Mouse (Mus musculus) forebrain, embryonic 11.5 days (tissue): ENCODE results near the gene Cnfn. TPM values are rescaled to one million over a fixed set of nuclear protein-coding genes. Genes with fewer than 3 reads are reported as not detected.
"Not testable (repeated sequence)": the region's sequence is repeated elsewhere in the genome, so short reads cannot be mapped to it uniquely, and the experiment has no call there.

Source experiments
- ATAC-seq: fragments of 200-750 bp; cut with Nextera tagmentation; replicated peaks from 2 replicates; pipeline ENCODE4 v1.8.0; 2017; ENCODE audit warnings: moderate TSS enrichment; ENCODE audit not compliant: low FRiP score
- DNase-seq: peaks from one replicate; pipeline ENCODE4 v3.0.0-alpha.2; 2017; ENCODE audit warnings: low spot score
- H3K27ac ChIP-seq: fragments of 300-500 bp; sonication (generic); 2 replicates; pipeline ENCODE4 v1.5.1; 2014; ENCODE audit warnings: low read depth, low read length
- H3K27me3 ChIP-seq: fragments of 300-500 bp; sonication (generic); 2 replicates; pipeline ENCODE4 v1.6.1; 2014; ENCODE audit warnings: mild to moderate bottlenecking, low read length, mixed read lengths; ENCODE audit not compliant: control insufficient read depth, insufficient read depth
- H3K36me3 ChIP-seq: fragments of 300-500 bp; sonication (generic); 2 replicates; pipeline ENCODE4 v1.6.1; 2014; ENCODE audit warnings: mild to moderate bottlenecking, low read length, moderate library complexity, mixed read lengths; ENCODE audit not compliant: control insufficient read depth, insufficient read depth
- H3K4me1 ChIP-seq: fragments of 300-500 bp; sonication (generic); replicated peaks from 2 replicates; pipeline ENCODE4 v1.6.1; 2014; ENCODE audit warnings: low read length, mixed read lengths; ENCODE audit not compliant: control insufficient read depth, insufficient read depth
- H3K4me2 ChIP-seq: fragments of 300-500 bp; sonication (generic); 2 replicates; pipeline ENCODE4 v1.6.1; 2014; ENCODE audit warnings: low read depth, mild to moderate bottlenecking, low read length, moderate library complexity, mixed read lengths; ENCODE audit not compliant: severe bottlenecking
- H3K4me3 ChIP-seq: fragments of 300-500 bp; sonication (generic); 2 replicates; pipeline ENCODE4 v1.5.1; 2014; ENCODE audit warnings: low read depth, low read length
- H3K9ac ChIP-seq: fragments of 300-500 bp; sonication (generic); 2 replicates; pipeline ENCODE4 v1.6.1; 2014; ENCODE audit warnings: low read length
- H3K9me3 ChIP-seq: fragments of 300-500 bp; sonication (generic); 2 replicates; pipeline ENCODE4 v1.6.1; 2016; ENCODE audit warnings: low read length, mixed read lengths; ENCODE audit not compliant: control insufficient read depth
- WGBS: fragments of 180-500 bp; shearing (Covaris S2); extraction: QIAGEN DNeasy Blood & Tissue Kit; methylation state at CpG from one replicate; pipeline ENCODE4 v1.1.7; 2014; 5-methylcytosine and 5-hydroxymethylcytosine counted together
- polyA plus RNA-seq: library from polyadenylated mRNA; unstranded; fragments of >200 nt; fragmentation: Nextera tagmentation; extraction: Ambion mirVana; gene quantifications from 2 replicates; pipeline ENCODE4 v1.2.1, GENCODE M21; 2014

Cnfn gene
- polyA plus RNA-seq, 1 experiment from 2014 or later = 0.28 TPM

DNA sequence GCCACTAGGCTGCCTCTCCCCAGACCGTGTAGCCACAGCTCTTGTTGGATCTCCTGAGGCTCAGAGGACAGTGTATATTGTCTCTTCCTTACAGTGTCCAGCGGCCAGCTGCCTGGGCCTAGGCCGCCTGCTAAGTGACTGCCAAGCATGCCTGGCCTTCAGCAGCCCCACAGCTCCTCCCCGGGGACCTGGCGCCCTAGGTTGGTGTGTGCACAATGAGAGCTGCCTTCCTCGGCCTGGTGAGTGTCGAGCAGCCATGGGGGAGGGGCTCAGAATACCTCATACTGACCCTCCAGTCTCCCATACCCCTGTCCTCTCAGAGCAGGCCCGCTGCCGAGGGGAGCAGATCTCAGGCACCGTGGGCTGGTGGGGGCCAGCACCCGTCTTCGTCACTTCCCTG lies 35.1 kb downstream of the Cnfn start:
- no peak overlapping the region for H3K4me2 ChIP-seq
- WGBS = 79% methylated on average over 12 of the region's 12 CpGs
- H3K4me1 ChIP-seq = no peaks in the 10 kb centered on the region
- H3K4me3 ChIP-seq = no peak overlapping the region
- H3K27me3 ChIP-seq = no peaks in the 10 kb centered on the region
- DNase-seq = no peak
- no peak overlapping the region for H3K9ac ChIP-seq
- H3K9me3 ChIP-seq = no peaks in the 10 kb centered on the region
- no peak for ATAC-seq
- H3K27ac ChIP-seq = no peak overlapping the region
- H3K36me3 ChIP-seq = no peaks in the 10 kb centered on the region; the same call in 1 of the 2 replicates

GRCm38 (mm10) chr7:25333596-25334307 lies 35.8 kb downstream of the Cnfn start:
- Histone ChIP-seq H3K4me3 (no peak overlapping the region), H3K9ac (no peak overlapping the region), H3K36me3 (no peaks in the 10 kb centered on the region; the same call in 1 of the 2 replicates), H3K27ac (no peak overlapping the region), H3K4me2 (no peak overlapping the region), H3K27me3 (no peaks in the 10 kb centered on the region), H3K4me1 (no peaks in the 10 kb centered on the region), H3K9me3 (no peaks in the 10 kb centered on the region)
- peak; percentile 72 for ATAC-seq
- DNase-seq = peak; percentile 88
- WGBS = 42% methylated on average over 16 of the region's 16 CpGs

DNA sequence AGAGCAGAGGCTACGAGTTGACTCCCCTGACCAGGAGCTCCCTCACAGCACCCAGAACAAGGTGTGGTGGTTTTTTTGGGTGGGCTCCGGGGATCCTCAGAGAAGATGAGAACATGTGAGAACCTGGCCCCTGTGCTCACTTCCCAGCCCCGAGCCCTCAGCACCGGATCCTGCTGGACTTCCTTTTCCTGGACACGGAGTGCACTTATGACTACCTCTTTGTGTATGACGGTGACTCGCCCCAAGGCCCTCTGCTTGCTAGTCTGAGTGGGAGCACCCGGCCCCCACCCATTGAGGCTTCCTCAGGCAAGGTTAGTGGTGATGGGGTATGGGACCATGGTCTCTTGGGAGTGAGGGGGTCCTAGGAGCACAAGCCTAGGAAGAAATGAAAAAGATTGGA lies 43.3 kb downstream of the Cnfn start:
- H3K4me2 ChIP-seq = no peak overlapping the region
- H3K4me3 ChIP-seq = no peak overlapping the region
- 0 out of 2 replicates have a peak, but pooled peaks cover 7% of the 10 kb centered on the region for H3K4me1 ChIP-seq
- no peaks in the 10 kb centered on the region for H3K9me3 ChIP-seq
- DNase-seq (no peak), ATAC-seq (no peak)
- H3K36me3 ChIP-seq = no peaks in the 10 kb centered on the region; the same call in 1 of the 2 replicates
- H3K27me3 ChIP-seq = no peaks in the 10 kb centered on the region
- H3K27ac ChIP-seq = no peak overlapping the region
- 92% methylated on average over 8 of the region's 8 CpGs for WGBS
- H3K9ac ChIP-seq = no peak overlapping the region

DNA sequence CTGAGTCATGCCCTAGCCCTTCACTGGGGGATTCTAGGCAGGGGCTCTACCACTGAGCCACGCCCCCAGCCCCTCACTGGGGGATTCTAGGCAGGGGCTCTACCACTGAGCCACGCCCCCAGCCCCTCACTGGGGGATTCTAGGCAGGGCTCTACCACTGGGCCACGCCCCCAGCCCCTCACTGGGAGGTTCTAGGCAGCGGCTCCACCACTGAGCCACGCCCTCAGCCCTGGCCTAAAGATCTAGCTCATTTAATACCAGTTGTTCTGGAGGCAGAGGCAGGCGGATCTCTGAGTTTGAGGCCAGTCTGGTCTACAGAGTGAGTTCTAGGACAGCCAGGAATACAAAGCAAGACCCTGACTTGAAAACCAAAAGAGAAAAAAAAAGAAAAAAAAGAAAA lies 44.1 kb downstream of the Cnfn start:
- not testable (repeated sequence) for ATAC-seq, H3K9ac ChIP-seq, H3K4me1 ChIP-seq, H3K27me3 ChIP-seq, DNase-seq, H3K4me2 ChIP-seq, H3K9me3 ChIP-seq, H3K27ac ChIP-seq, H3K36me3 ChIP-seq, H3K4me3 ChIP-seq
- WGBS = 89% methylated on average over 5 of the region's 6 CpGs

- Histone ChIP-seq H3K4me2 (no peak overlapping the region), H3K9ac (no peak overlapping the region), H3K4me1 (0 out of 2 replicates have a peak, but pooled peaks cover 7% of the 10 kb centered on the region), H3K36me3 (no peaks in the 10 kb centered on the region), H3K27ac (no peak overlapping the region), H3K9me3 (no peaks in the 10 kb centered on the region), H3K27me3 (no peaks in the 10 kb centered on the region), H3K4me3 (no peak overlapping the region)
- 88% methylated on average over 2 of the region's 2 CpGs for WGBS
- DNase-seq = no peak
- ATAC-seq = no peak
Observed at GRCm38 (mm10) chr7:25323219-25323618, 46.3 kb downstream of the Cnfn start.

DNA sequence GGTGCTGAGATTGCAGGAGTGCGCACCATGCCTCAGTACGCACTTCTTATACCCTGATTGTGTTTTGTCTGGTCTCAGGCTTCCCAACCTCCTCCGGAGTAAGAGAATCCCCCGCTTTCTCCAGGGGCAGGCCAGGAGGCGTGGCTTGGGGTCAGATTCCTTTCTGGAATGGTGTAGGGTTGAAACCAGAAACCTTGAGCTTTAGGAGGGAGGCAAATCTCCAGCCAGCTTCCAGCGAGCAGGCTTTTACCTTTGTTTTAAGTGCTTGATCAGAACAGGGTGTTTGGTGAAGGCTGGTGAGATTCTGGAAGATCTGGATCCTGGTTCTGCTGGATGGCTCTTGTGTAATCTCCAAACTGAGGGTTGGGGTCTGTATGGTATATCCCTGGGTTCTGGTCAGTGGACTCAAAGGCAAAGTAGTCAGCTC lies 47.5 kb downstream of the Cnfn start:
- ATAC-seq (peak; percentile 59), DNase-seq (peak; percentile 79)
- Histone ChIP-seq H3K27ac (peak overlapping the region; percentile 74), H3K9ac (peak overlapping the region; percentile 42), H3K4me3 (no peak overlapping the region), H3K4me1 (0 out of 2 replicates have a peak, but pooled peaks cover 10% of the 10 kb centered on the region), H3K27me3 (no peaks in the 10 kb centered on the region), H3K9me3 (no peaks in the 10 kb centered on the region), H3K4me2 (peak overlapping the region; percentile 28; the same call in 1 of the 2 replicates), H3K36me3 (no peaks in the 10 kb centered on the region)
- WGBS = 3% methylated on average over 6 of the region's 6 CpGs

Other genes with a start within 250 kb of the Cnfn start
- 16.8 and 19.9 TPM in 2 replicates for gene Pou2f2, start 190.0 kb downstream of the Cnfn start, polyA plus RNA-seq
- 11.2 TPM in 2 replicates for gene Dedd2, start 149.1 kb downstream of the Cnfn start, polyA plus RNA-seq
- 3.5 and 3.8 TPM in 2 replicates for gene Zfp526, start 148.3 kb downstream of the Cnfn start, polyA plus RNA-seq
- 14.0 and 16.6 TPM in 2 replicates for gene Gsk3a, start 131.9 kb downstream of the Cnfn start, polyA plus RNA-seq
- gene Erf, start 119.0 kb downstream of the Cnfn start, polyA plus RNA-seq = 14.6 and 17.5 TPM in 2 replicates
- gene Cic, start 102.0 kb downstream of the Cnfn start, polyA plus RNA-seq = 40.3 and 44.2 TPM in 2 replicates
- 298 and 321 TPM in 2 replicates for gene Pafah1b3, start 71.7 kb downstream of the Cnfn start, polyA plus RNA-seq
- gene Prr19, start 68.3 kb downstream of the Cnfn start, polyA plus RNA-seq = 1.1 and 1.7 TPM in 2 replicates
- 6.7 and 7.7 TPM in 2 replicates for gene Tmem145, start 63.6 kb downstream of the Cnfn start, polyA plus RNA-seq
- gene Megf8, start 52.6 kb downstream of the Cnfn start, polyA plus RNA-seq = 13.8 and 14.6 TPM in 2 replicates
- 3.0 and 3.8 TPM in 2 replicates for gene Lipe, start 29.0 kb upstream of the Cnfn start, polyA plus RNA-seq
- 0.69 TPM in 1 of 2 replicates, not detected in the other for gene Cxcl17, start 43.2 kb upstream of the Cnfn start, polyA plus RNA-seq
- gene Ceacam1, start 107.9 kb upstream of the Cnfn start, polyA plus RNA-seq = 0.51 and 0.81 TPM in 2 replicates
- 0.13 TPM in 1 of 2 replicates, not detected in the other for gene Ceacam2, start 170.1 kb upstream of the Cnfn start, polyA plus RNA-seq
- not detected in 2 replicates for gene Erich4, start 246.2 kb upstream of the Cnfn start, polyA plus RNA-seq
- 22.2 and 23.4 TPM in 2 replicates for gene Dmac2, start 249.7 kb upstream of the Cnfn start, polyA plus RNA-seq